Mouse (Mus musculus) stomach, postnatal 0 days (tissue): Measurements from ENCODE around the gene 9930022D16Rik.

Source experiments
- CTCF ChIP-seq: IDR thresholded peaks from 2 replicates; pipeline ENCODE4 v1.5.1; 2016; ENCODE audit warnings: antibody characterized with exemption, low read depth, mild to moderate bottlenecking, moderate library complexity
- EP300 ChIP-seq: optimal IDR thresholded peaks from 2 replicates; pipeline ENCODE3; 2016; ENCODE audit warnings: antibody characterized with exemption

DNA sequence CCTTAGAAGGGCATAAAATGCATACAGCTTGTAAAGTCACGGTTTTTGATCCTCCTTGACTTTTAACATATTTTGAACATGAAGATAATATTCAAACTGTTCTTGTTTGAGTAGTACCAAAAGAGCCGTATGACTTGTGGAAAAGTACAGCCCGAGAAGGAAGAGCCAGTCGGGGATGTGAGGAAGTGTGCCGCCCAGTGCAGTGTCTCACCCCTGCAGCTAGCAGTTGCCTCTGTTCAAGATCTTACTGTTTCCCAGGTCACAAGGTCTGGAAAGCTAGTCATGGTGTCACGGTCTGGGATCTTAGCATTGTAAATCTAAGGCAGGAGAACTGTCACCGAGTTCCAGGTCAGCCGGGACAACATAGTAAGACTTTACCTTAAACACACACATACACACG is 19.0 kb upstream of the 9930022D16Rik start:
- TF ChIP-seq CTCF (no peak), EP300 (no peak)
